Mouse (Mus musculus) G1E (cell line): ENCODE data around the gene Gpr26.

Experiments
- CTCF ChIP-seq: IDR thresholded peaks from 2 replicates; pipeline ENCODE4 v1.5.1; 2012; ENCODE audit warnings: low read depth, low read length, inconsistent platforms, mixed read lengths
- GATA1 ChIP-seq: IDR thresholded peaks from 2 replicates; pipeline ENCODE4 v1.6.1; 2012; ENCODE audit warnings: borderline replicate concordance, low read length, inconsistent platforms, mixed read lengths
- TAL1 ChIP-seq: conservative IDR thresholded peaks from 2 replicates; pipeline ENCODE4 v1.6.1; 2012; ENCODE audit warnings: low read depth, low read length, inconsistent platforms, mixed read lengths

DNA sequence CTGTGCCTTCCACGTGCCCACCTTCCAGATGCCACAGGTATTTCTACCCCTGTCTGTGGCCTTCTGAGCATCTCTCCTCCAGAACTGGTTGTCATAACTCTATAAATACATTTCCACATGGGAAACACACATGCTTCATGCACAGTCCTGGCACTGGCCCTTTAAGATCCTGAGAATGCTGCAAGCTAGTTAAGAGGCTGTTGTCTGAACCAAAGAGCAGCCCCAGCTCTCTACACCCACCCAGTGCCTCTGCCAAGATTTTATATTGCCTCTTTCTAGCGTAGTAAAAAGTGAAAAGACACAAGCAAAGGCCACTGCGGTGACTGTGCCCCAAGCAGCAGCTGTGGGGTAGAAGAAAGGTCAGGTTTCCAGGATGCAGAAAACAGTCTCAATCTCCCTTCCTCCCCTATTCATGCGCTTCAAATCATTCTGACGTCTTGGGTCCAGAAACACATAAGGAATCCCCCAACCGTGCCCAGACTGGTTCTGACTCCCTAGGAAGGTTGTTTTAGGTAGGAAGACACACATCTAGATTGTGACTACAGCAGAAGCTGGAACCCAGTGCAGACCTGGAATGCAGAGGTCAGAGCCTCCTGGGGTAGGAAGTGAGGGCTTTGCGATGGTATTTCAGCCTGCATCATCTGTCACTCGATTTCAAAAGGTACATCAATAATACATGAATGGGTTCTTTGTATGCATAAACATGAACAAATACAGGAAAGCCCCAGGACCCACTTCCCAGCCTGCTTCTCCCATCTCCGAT is 38.8 kb upstream of the Gpr26 start:
- TF ChIP-seq CTCF (no peak), GATA1 (no peak), TAL1 (no peak)
